Mouse (Mus musculus) small intestine, adult 2 months (tissue): ENCODE measurements around the gene Dennd5b.
"Not testable (repeated sequence)": the region's sequence is repeated elsewhere in the genome, so short reads cannot be mapped to it uniquely, and the experiment has no call there.

Source experiments
- CTCF ChIP-seq: fragments of 200-500 bp; IDR thresholded peaks from 2 replicates; pipeline ENCODE4 v1.5.1; 2012; ENCODE audit warnings: low read depth, mild to moderate bottlenecking, control low read depth, inconsistent platforms, low read length, moderate library complexity, mixed read lengths; ENCODE audit not compliant: insufficient replicate concordance, insufficient read length; ENCODE audit errors: extremely low read depth
- POLR2A ChIP-seq: fragments of 200-500 bp; IDR thresholded peaks from 2 replicates; pipeline ENCODE4 v1.6.1; 2012; ENCODE audit warnings: low read depth, mild to moderate bottlenecking, control low read depth, inconsistent platforms, low read length, moderate library complexity

DNA sequence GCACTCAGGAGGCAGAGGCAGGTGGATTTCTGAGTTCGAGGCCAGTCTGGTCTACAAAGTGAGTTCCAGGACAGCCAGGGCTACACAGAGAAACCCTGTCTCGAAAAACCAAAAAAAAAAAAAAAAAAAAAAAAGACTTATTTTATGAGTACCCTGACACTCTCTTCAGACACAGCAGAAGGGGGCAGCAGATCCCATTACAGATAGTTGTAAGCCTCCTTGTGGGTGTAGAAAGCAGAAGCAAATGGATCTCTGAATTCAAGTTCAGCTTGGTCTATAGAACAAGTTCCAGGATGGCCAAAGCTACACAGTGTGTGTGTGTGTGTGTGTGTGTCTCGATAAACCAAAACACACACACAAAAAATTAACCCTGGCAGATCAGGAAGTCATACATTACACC lies 161.1 kb downstream of the Dennd5b start:
- not testable (repeated sequence) for TF ChIP-seq POLR2A, CTCF
